Mouse (Mus musculus): Measurements from ENCODE around the gene Prdx3. TPM values are rescaled to one million over a fixed set of nuclear protein-coding genes. Genes with fewer than 3 reads are reported as not detected.

Gene Prdx3
- polyA plus RNA-seq, 1 experiment, result 55.7 TPM

GRCm38 (mm10) chr19:60903971-60904370, 29.6 kb upstream of the Prdx3 start:
- no peaks in the 10 kb centered on the region for H3K27me3 ChIP-seq (ENCODE audit: control insufficient read depth, insufficient read depth, low read length)
- no peak overlapping the region for H3K4me3 ChIP-seq (ENCODE audit: extremely low read depth, insufficient read depth, insufficient read length)
- peak in 1 of 2 experiments; percentile 19 for DNase-seq (ENCODE audit: low read depth in 1 of 2, low spot score in 2 of 2)
- WGBS, result 42% methylated on average over 1 of the region's 1 CpGs
- no peaks in the 10 kb centered on the region; the same call in 1 of the 2 replicates for H3K4me1 ChIP-seq (ENCODE audit: control insufficient read depth, insufficient read depth, insufficient read length)
- no peak for TF ChIP-seq POLR2A (IDR thresholded peaks at IDR 0.05; ENCODE audit: low read depth, low read length)
- TF ChIP-seq CTCF (IDR thresholded peaks at IDR 0.05; ENCODE audit: extremely low read depth, insufficient read depth, insufficient read length, insufficient replicate concordance), result no peak
- H3K27ac ChIP-seq (ENCODE audit: insufficient read depth, low read length), result no peak overlapping the region
- no peaks in the 10 kb centered on the region for H3K36me3 ChIP-seq (ENCODE audit: control insufficient read depth, insufficient read depth, low read length)

GRCm38 (mm10) chr19:60903139-60903538, 28.8 kb upstream of the Prdx3 start:
- DNase-seq (ENCODE audit: low read depth in 1 of 2, low spot score in 2 of 2), result no peak
- Histone ChIP-seq H3K27ac (ENCODE audit: insufficient read depth, low read length) (no peak overlapping the region), H3K4me1 (ENCODE audit: control insufficient read depth, insufficient read depth, insufficient read length) (no peaks in the 10 kb centered on the region; the same call in 1 of the 2 replicates), H3K4me3 (ENCODE audit: extremely low read depth, insufficient read depth, insufficient read length) (no peak overlapping the region), H3K27me3 (ENCODE audit: control insufficient read depth, insufficient read depth, low read length) (no peaks in the 10 kb centered on the region), H3K36me3 (ENCODE audit: control insufficient read depth, insufficient read depth, low read length) (no peaks in the 10 kb centered on the region)
- WGBS, result 91% methylated on average over 1 of the region's 1 CpGs
- no peak for TF ChIP-seq POLR2A (IDR thresholded peaks at IDR 0.05; ENCODE audit: low read depth, low read length)
- TF ChIP-seq CTCF (IDR thresholded peaks at IDR 0.05; ENCODE audit: extremely low read depth, insufficient read depth, insufficient read length, insufficient replicate concordance), result no peak

DNA sequence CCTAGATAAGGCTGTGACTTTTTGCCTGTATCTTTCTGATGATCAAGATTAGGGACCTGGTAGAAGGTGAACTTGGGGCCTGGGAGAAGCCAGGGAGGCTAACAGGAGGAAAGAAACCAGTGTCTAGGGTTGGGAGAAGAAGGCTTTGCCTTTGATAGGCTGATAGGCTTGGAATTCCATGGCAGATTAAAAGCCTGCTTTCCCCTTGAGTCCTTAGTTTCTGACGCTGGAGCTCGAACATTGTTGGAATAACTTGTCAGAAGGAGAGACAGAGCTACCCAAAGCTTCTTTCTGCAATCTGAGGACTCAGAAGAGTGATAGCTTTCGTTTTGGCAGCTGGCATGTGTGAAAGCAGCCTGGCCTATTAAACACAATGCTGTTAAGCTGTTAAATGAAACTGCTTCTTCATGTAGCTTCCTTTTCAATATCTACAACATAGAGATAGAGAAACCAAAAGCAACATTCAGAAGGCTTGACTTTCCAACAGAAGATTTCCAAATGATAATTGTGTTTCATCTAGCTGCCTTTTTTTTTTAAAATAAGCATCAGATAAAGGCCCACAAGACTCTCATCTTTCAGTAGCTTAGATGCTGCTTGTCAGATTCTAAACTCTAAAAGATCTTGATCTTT, 21.0 kb upstream of the Prdx3 start:
- TF ChIP-seq CTCF (IDR thresholded peaks at IDR 0.05; ENCODE audit: extremely low read depth, insufficient read depth, insufficient read length, insufficient replicate concordance) (no peak), POLR2A (IDR thresholded peaks at IDR 0.05; ENCODE audit: low read depth, low read length) (no peak)
- H3K4me1 ChIP-seq (ENCODE audit: control insufficient read depth, insufficient read depth, insufficient read length), result no peaks in the 10 kb centered on the region
- no peak overlapping the region for H3K4me3 ChIP-seq (ENCODE audit: extremely low read depth, insufficient read depth, insufficient read length)
- no peaks in the 10 kb centered on the region for H3K27me3 ChIP-seq (ENCODE audit: control insufficient read depth, insufficient read depth, low read length)
- peak overlapping the region; percentile 2; the same call in 1 of the 2 replicates for H3K27ac ChIP-seq (ENCODE audit: insufficient read depth, low read length)
- no peaks in the 10 kb centered on the region for H3K36me3 ChIP-seq (ENCODE audit: control insufficient read depth, insufficient read depth, low read length)
- WGBS, result 60% methylated on average over 3 of the region's 3 CpGs
- DNase-seq (ENCODE audit: low read depth in 1 of 2, low spot score in 2 of 2), result no peak

GRCm38 (mm10) chr19:60891934-60892547, 17.7 kb upstream of the Prdx3 start:
- Histone ChIP-seq H3K4me1 (ENCODE audit: control insufficient read depth, insufficient read depth, insufficient read length) (no peaks in the 10 kb centered on the region; the same call in 1 of the 2 replicates), H3K27me3 (ENCODE audit: control insufficient read depth, insufficient read depth, low read length) (no peaks in the 10 kb centered on the region), H3K4me3 (ENCODE audit: extremely low read depth, insufficient read depth, insufficient read length) (no peak overlapping the region), H3K36me3 (ENCODE audit: control insufficient read depth, insufficient read depth, low read length) (no peaks in the 10 kb centered on the region), H3K27ac (ENCODE audit: insufficient read depth, low read length) (no peak overlapping the region)
- peak; percentile 76; the same call in 1 of the 2 replicates for TF ChIP-seq CTCF (IDR thresholded peaks at IDR 0.05; ENCODE audit: extremely low read depth, insufficient read depth, insufficient read length, insufficient replicate concordance)
- TF ChIP-seq POLR2A (IDR thresholded peaks at IDR 0.05; ENCODE audit: low read depth, low read length), result no peak
- WGBS, result 32% methylated on average over 1 of the region's 1 CpGs
- DNase-seq (ENCODE audit: low read depth in 1 of 2, low spot score in 2 of 2), result peak; percentile 56 to 73

GRCm38 (mm10) chr19:60891123-60891470, 16.7 kb upstream of the Prdx3 start:
- Histone ChIP-seq H3K4me3 (ENCODE audit: extremely low read depth, insufficient read depth, insufficient read length) (peak overlapping the region; percentile 58; the same call in 1 of the 2 replicates), H3K27me3 (ENCODE audit: control insufficient read depth, insufficient read depth, low read length) (no peaks in the 10 kb centered on the region), H3K4me1 (ENCODE audit: control insufficient read depth, insufficient read depth, insufficient read length) (no peaks in the 10 kb centered on the region; the same call in 1 of the 2 replicates), H3K36me3 (ENCODE audit: control insufficient read depth, insufficient read depth, low read length) (no peaks in the 10 kb centered on the region), H3K27ac (ENCODE audit: insufficient read depth, low read length) (no peak overlapping the region)
- no peak for DNase-seq (ENCODE audit: low read depth in 1 of 2, low spot score in 2 of 2)
- 28% methylated on average over 4 of the region's 5 CpGs for WGBS
- TF ChIP-seq POLR2A (IDR thresholded peaks at IDR 0.05; ENCODE audit: low read depth, low read length) (no peak), CTCF (IDR thresholded peaks at IDR 0.05; ENCODE audit: extremely low read depth, insufficient read depth, insufficient read length, insufficient replicate concordance) (no peak)

DNA sequence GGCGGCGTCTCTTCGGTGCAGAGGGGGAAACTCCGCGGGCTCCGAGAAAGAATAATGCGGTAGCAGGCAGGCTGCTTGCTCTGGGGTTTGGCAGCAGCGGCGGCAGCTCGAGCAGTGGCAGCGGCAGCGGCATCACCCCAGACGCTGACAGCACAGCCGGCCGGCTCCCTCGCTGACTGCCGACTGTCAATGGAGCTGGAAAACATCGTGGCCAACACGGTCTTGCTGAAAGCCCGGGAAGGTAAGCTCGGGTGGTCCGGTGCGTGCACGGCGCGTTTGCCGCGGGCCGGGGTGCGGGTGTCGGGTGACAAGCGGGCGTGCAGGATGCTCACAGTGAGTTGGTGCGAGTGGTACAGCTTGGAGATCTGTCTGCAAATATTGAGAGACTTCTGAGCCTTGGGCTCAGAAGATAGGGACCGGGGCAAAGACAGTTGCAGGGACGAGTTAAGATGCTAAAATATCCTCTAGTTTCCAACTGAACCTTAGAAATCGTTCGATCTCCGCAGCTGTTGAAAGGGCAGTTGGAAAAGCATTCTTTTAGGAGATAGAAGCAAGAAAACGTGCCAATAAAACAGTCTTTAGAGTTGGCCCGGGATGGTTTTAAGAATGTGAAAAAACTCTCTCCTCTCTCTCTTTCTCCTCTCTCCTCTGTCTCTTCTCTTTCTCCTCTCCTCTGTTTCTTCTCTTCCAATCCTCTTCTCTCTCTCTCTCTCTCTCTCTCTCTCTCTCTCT, 16.2 kb upstream of the Prdx3 start:
- Histone ChIP-seq H3K36me3 (ENCODE audit: control insufficient read depth, insufficient read depth, low read length) (no peaks in the 10 kb centered on the region), H3K4me3 (ENCODE audit: extremely low read depth, insufficient read depth, insufficient read length) (peak overlapping the region; percentile 58), H3K4me1 (ENCODE audit: control insufficient read depth, insufficient read depth, insufficient read length) (no peaks in the 10 kb centered on the region; the same call in 1 of the 2 replicates), H3K27ac (ENCODE audit: insufficient read depth, low read length) (peak overlapping the region; percentile 52), H3K27me3 (ENCODE audit: control insufficient read depth, insufficient read depth, low read length) (no peaks in the 10 kb centered on the region)
- no peak for DNase-seq (ENCODE audit: low read depth in 1 of 2, low spot score in 2 of 2)
- no peak for TF ChIP-seq POLR2A (IDR thresholded peaks at IDR 0.05; ENCODE audit: low read depth, low read length)
- no peak for TF ChIP-seq CTCF (IDR thresholded peaks at IDR 0.05; ENCODE audit: extremely low read depth, insufficient read depth, insufficient read length, insufficient replicate concordance)
- whole genome bisulfite sequencing, result under 1% methylated on average over 41 of the region's 41 CpGs
